ENCODE assay signal across 17 mouse cellular contexts in genomic region chr9:84259751-84260150, GRCm38 (mm10).
"Had no signal": no experiment of that assay in that cellular context is flagged by ENCODE, and none has a peak within 500 bp of the region (broad histone marks: within the 10 kb centered on the region; RNA-seq: fewer than 3 reads in every experiment).

No protein-coding gene starts in this region.

- ATAC-seq: hindbrain, embryonic 16.5 days; inflammation-experienced regulatory T-cells, adult 6 months; intestine, embryonic 15.5 days; intestine, postnatal 0 days; liver, embryonic 12.5 days had no signal

- DNase-seq: gastrocnemius, postnatal 14 days; gastrocnemius, postnatal 36 days; heart, adult 18-20 months; heart, postnatal 10 days; heart, postnatal 4 days; kidney, adult 18-20 months; kidney, adult 8-10 months; kidney, postnatal 10 days; kidney, postnatal 25 days; kidney, postnatal 4 days; layer of hippocampus, postnatal 36 days; left cerebral cortex, postnatal 4 days had no signal
